Mouse (Mus musculus): ENCODE measurements around the gene 1700001P01Rik. TPM values are rescaled to one million over a fixed set of nuclear protein-coding genes. Genes with fewer than 3 reads are reported as not detected.

The 1700001P01Rik gene
- total RNA-seq, 2 experiments from 2014 or later: 1.3 to 2.4 TPM

- Histone ChIP-seq H3K27ac (no peak overlapping the region), H3K4me3 (no peak overlapping the region)
- no peak for DNase-seq (ENCODE audit: low spot score in 2 of 2)
- TF ChIP-seq CTCF (conservative IDR thresholded peaks at IDR 0.05): peak; percentile 71
These were observed 1.4 kb upstream of the 1700001P01Rik start for GRCm38 (mm10) chr11:97777129-97777529.

- DNase-seq (ENCODE audit: low spot score in 2 of 2): no peak
- no peak for TF ChIP-seq CTCF (conservative IDR thresholded peaks at IDR 0.05)
- H3K4me3 ChIP-seq: no peak overlapping the region
- no peak overlapping the region for H3K27ac ChIP-seq
These were observed 895 bp upstream of the 1700001P01Rik start for GRCm38 (mm10) chr11:97776497-97777128.

GRCm38 (mm10) chr11:97775186-97775585 is 532 bp downstream of the 1700001P01Rik start:
- TF ChIP-seq CTCF (conservative IDR thresholded peaks at IDR 0.05): no peak
- Histone ChIP-seq H3K4me3 (no peak overlapping the region), H3K27ac (no peak overlapping the region)
- DNase-seq (ENCODE audit: low spot score in 2 of 2): no peak

GRCm38 (mm10) chr11:97771410-97771809 is 4.3 kb downstream of the 1700001P01Rik start:
- TF ChIP-seq CTCF (conservative IDR thresholded peaks at IDR 0.05): no peak
- Histone ChIP-seq H3K27ac (no peak overlapping the region), H3K4me3 (no peak overlapping the region)
- no peak for DNase-seq (ENCODE audit: low spot score in 2 of 2)

GRCm38 (mm10) chr11:97769704-97770103 is 6.0 kb downstream of the 1700001P01Rik start:
- no peak for DNase-seq (ENCODE audit: low spot score in 2 of 2)
- TF ChIP-seq CTCF (conservative IDR thresholded peaks at IDR 0.05): no peak
- no peak overlapping the region for H3K4me3 ChIP-seq
- no peak overlapping the region for H3K27ac ChIP-seq

GRCm38 (mm10) chr11:97766154-97766881 is 9.4 kb downstream of the 1700001P01Rik start, which contains the start of gene Cwc25:
Cwc25 (minus strand) TSS chr11:97766556.
- peak; percentile 96 to 97 for DNase-seq (ENCODE audit: low spot score in 2 of 2)
- Histone ChIP-seq H3K4me3 (peak within 1 kb of the TSS; percentile 88), H3K27ac (peak within 1 kb of the TSS; percentile 96)
- TF ChIP-seq CTCF (conservative IDR thresholded peaks at IDR 0.05): no peak

- no peak for DNase-seq (ENCODE audit: low spot score in 2 of 2)
- no peak overlapping the region for H3K4me3 ChIP-seq
These were observed 14.1 kb downstream of the 1700001P01Rik start for GRCm38 (mm10) chr11:97761638-97762037.

GRCm38 (mm10) chr11:97758942-97759341 is 16.8 kb downstream of the 1700001P01Rik start:
- H3K4me3 ChIP-seq: no peak overlapping the region
- DNase-seq (ENCODE audit: low spot score in 2 of 2): no peak
- no peak overlapping the region for H3K27ac ChIP-seq
- no peak for TF ChIP-seq CTCF (conservative IDR thresholded peaks at IDR 0.05)

More at GRCm38 (mm10) chr11:97761638-97762037, 14.1 kb downstream of the 1700001P01Rik start:
- peak; percentile 55 for TF ChIP-seq CTCF (conservative IDR thresholded peaks at IDR 0.05)
- no peak overlapping the region for H3K27ac ChIP-seq

- TF ChIP-seq CTCF (conservative IDR thresholded peaks at IDR 0.05): no peak
- Histone ChIP-seq H3K4me3 (no peak overlapping the region), H3K27ac (no peak overlapping the region)
- no peak for DNase-seq (ENCODE audit: low spot score in 2 of 2)
These were observed 17.6 kb downstream of the 1700001P01Rik start for GRCm38 (mm10) chr11:97758125-97758524.

- H3K4me3 ChIP-seq: no peak overlapping the region
- H3K27ac ChIP-seq: no peak overlapping the region
- no peak for DNase-seq (ENCODE audit: low spot score in 2 of 2)
- no peak for TF ChIP-seq CTCF (conservative IDR thresholded peaks at IDR 0.05)
These were observed 22.4 kb downstream of the 1700001P01Rik start for GRCm38 (mm10) chr11:97753277-97753676.

- Histone ChIP-seq H3K4me3 (no peak overlapping the region), H3K27ac (no peak overlapping the region)
- DNase-seq (ENCODE audit: low spot score in 2 of 2): no peak
- no peak for TF ChIP-seq CTCF (conservative IDR thresholded peaks at IDR 0.05)
These were observed 27.2 kb downstream of the 1700001P01Rik start for GRCm38 (mm10) chr11:97748496-97748895.

GRCm38 (mm10) chr11:97747773-97748172 is 27.9 kb downstream of the 1700001P01Rik start:
- Histone ChIP-seq H3K27ac (peak overlapping the region; percentile 41; the same call in 1 of the 2 replicates), H3K4me3 (no peak overlapping the region)
- no peak for DNase-seq (ENCODE audit: low spot score in 2 of 2)
- no peak for TF ChIP-seq CTCF (conservative IDR thresholded peaks at IDR 0.05)

GRCm38 (mm10) chr11:97745331-97745721 is 30.4 kb downstream of the 1700001P01Rik start:
- Histone ChIP-seq H3K27ac (peak overlapping the region; percentile 98), H3K4me3 (peak overlapping the region; percentile 72)
- DNase-seq (ENCODE audit: low spot score in 2 of 2): no peak
- no peak for TF ChIP-seq CTCF (conservative IDR thresholded peaks at IDR 0.05)
